Mouse (Mus musculus) small intestine, adult 10 weeks (tissue): ENCODE data around the gene Mapk7. TPM values are rescaled to one million over a fixed set of nuclear protein-coding genes. Genes with fewer than 3 reads are reported as not detected.

ENCODE experiments used
- polyA plus RNA-seq: library from polyadenylated mRNA; stranded (reverse); fragments of 350-450 nt; fragmentation: Illumina TruSeq; extraction: RNeasy Lipid Tissue Mini Kit (QIAGEN cat#74804); gene quantifications from one replicate; pipeline ENCODE4 v1.2.3, GENCODE M21; 2014; ENCODE audit warnings: low replicate concordance

Mapk7 gene
- 0.26 TPM for polyA plus RNA-seq

DNA sequence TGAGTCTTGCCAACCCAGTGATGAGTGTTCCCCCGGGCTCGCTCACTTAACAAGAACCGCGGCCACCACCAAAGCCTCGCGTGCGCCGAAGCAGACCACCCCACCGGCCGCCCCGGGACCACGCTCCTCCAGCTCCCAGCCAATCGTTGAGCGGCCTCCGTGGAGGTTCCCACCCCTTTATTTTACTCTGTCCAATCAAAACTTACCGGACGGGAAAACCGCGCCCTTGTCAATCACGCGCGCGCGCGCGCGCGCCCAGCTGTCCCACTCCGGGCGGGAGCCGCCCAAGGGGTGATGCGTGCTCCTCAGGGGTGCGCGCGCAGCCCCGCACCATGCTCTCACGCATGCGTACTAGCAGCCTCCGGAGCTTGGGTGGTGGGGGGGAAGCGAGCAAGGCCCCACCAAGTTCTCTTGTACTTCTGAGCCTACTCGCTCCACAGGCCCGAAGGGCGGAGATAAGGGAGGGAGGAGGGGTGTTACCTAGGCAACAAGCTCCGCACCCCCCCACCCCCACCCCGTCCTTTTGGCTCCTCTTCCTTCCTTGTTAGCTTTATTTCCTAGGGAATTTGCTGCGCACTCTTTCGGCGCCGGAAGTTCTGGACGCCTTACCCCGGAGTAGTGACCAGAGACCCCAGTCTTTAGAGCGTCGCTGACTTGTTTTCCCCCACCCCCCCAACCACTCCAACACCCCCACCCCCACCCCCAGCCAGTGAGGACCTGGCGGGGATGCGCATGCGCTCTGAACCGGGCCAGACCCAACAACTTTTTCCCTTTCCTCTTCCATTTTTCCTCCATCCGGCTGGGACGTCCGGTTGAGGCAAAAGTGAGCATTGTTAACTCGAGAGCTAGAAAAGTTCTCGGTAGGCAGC lies at the start of gene Mapk7:
Gene Mapk7 (minus strand): TSS at position 278 of the 869 bp plus-strand sequence.

DNA sequence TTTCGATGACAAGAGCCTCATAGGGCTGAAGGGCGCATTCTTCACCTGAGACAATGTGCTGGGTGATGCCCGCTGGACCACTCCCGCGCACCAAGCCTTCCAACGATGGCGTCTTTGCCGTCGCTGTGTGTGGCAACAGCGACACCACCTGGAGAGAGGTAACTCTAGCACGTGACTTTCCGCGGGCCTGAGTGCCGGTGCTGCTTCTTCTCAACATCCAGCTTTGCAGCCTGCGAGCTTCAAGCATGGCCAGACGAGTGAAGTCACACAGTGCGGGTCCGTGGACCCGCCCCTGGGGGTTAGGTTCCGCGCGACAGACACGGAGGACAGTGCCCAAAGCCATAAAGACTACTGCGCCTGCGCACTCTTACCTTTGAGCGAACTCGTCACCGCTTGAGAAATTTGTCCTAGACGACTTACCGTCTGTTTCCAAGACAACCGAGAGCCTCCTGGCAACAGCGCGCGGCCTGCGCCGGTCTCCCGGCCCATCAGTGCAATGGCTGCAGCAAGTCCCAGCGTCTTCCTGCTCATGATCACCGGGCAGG lies 10.6 kb upstream of the Mapk7 start, which contains the start of gene B9d1:
Gene B9d1 (plus strand): TSS at position 432 of the 545 bp plus-strand sequence.

GRCm38 (mm10) chr11:61484613-61485540 lies 9.3 kb downstream of the Mapk7 start, which contains the start of gene Mfap4:
Gene Mfap4 (plus strand): TSS chr11:61485431.

Other genes starting within 250 kb of the Mapk7 start
- gene Aldh3a2, start 226.9 kb downstream of the Mapk7 start, polyA plus RNA-seq = 169 TPM
- gene Slc47a2, start 151.5 kb downstream of the Mapk7 start, polyA plus RNA-seq = not detected
- gene Slc47a1, start 116.1 kb downstream of the Mapk7 start, polyA plus RNA-seq = 73.8 TPM
- not detected for gene Rnf112, start 40.3 kb downstream of the Mapk7 start, polyA plus RNA-seq
- not detected for gene Mfap4, start 9.0 kb downstream of the Mapk7 start, polyA plus RNA-seq
- not detected for gene B9d1, start 10.7 kb upstream of the Mapk7 start, polyA plus RNA-seq
- 5.1 TPM for gene Epn2, start 85.3 kb upstream of the Mapk7 start, polyA plus RNA-seq
- gene Grap, start 158.9 kb upstream of the Mapk7 start, polyA plus RNA-seq = not detected
- gene Fam83g, start 189.7 kb upstream of the Mapk7 start, polyA plus RNA-seq = 0.93 TPM
- not detected for gene Slc5a10, start 226.4 kb upstream of the Mapk7 start, polyA plus RNA-seq